Mouse (Mus musculus): ENCODE measurements around the gene Lsamp.
"Not testable (repeated sequence)": the region's sequence is repeated elsewhere in the genome, so short reads cannot be mapped to it uniquely, and the experiment has no call there.

Lsamp gene

DNA sequence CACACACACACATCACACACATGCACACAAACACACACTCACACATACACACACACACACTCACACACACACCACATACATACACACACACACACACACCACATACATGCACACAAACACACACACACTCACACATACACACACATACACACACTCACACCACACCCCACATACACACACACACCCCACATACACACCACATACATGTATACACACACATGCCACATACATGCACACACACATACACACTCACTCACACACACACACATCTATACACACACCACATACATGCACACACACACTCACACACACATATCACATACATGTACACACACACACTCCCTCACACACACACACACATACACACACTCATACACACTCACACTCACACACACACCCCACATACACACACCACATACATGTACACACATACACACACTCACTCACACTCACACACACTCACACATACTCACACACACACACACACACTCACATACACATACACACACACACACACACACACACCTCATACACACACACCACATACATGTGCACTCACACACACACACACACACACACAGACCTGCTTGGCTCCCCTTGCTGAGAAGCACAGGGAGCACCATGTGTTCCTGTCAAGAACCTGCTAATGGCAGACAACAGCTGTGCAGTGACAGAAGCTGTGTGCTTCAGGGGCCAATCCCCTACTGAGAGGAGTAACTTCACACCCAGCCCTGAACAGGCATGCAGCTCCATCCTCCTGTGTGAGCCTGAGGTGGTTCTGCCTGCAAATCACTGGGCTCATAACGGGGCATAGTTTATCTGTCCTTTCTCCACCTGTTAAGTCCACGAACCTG, 1990.9 kb downstream of the Lsamp start:
- DNase-seq: no peak

DNA sequence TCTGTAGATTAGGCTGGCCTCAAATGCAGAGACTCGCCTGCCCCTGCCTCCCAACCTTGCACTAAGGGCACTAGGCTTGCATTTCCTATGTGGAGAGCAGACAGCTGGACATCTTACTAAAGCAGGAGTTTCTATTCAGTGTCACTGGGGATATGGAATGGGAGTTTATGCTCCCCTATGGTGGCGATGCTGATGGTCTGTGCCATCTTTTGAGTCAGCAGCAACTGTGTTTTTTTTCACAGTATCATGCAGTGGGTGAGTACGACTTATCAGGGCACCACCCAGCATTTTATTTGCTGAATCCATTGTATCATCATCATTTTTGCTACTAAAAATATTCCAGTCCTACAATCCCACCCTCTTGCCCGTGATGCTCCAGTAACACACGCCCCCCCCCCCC, 1992.7 kb downstream of the Lsamp start:
- no peak for DNase-seq

- DNase-seq: no peak
These were observed 2012.8 kb downstream of the Lsamp start for GRCm38 (mm10) chr16:41996956-41997355.

DNA sequence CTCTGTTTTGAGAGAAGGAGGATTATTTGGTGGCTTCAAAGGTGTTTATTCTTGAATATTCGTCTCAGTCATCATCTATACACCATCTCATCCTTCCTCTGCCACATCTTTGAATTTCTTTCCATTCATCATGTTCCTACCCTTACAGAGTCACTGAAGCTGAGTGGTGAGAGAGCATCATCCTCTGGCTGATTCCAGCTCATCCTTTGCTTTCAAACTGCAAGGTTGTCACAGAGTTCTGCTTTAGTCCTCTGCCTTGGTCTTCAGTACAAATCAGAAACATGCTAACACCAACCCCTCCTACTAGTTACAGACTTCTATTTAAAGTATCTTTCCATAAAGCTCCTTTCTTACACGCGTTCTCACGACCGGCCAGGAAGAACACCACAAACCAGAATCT, 2018.8 kb downstream of the Lsamp start:
- DNase-seq: no peak

DNA sequence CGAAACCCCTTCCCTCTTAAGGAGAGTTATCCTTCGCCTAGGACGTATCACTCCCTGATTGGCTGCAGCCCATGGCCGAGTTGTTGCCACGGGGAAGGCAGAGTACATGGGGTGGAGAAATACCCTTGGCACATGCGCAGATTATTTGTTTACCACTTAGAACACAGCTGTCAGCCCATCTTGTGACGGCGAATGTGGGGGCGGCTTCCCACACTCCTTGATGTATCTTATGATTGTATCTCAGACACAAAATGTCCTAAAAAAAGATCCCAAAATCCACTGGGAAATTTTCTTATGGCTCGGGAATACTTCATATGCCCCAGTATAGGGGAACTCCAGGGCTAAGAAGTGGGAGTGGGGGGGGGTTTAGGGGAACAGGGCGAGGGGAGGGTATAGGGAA, 2019.3 kb downstream of the Lsamp start:
- not testable (repeated sequence) for DNase-seq

- no peak for DNase-seq
These were observed 2020.0 kb downstream of the Lsamp start for GRCm38 (mm10) chr16:42004166-42004565.

GRCm38 (mm10) chr16:42014937-42015336, 2030.8 kb downstream of the Lsamp start:
- DNase-seq: no peak

GRCm38 (mm10) chr16:42015443-42015842, 2031.3 kb downstream of the Lsamp start:
- DNase-seq: no peak

GRCm38 (mm10) chr16:42016791-42017643, 2032.9 kb downstream of the Lsamp start:
- DNase-seq: peak; percentile 94

DNA sequence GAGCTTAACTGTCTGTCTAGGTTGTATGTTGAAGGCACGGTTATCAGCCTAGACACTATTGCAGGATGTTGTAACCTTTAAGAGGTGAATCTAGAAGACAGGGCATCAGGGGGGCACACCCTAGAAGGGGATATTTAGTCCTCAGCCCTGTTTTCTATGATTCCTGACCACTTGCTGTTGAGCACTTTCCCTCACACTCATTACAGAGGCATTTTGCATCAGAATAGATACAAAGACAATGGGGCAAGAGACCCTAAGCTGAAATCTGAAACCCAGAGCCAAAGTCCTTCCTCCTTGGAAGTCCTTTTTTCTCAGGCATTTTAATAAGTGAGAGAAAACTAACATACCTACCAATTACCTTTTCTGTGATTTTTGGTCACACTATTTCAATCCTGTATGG, 2038.4 kb downstream of the Lsamp start:
- DNase-seq: no peak

GRCm38 (mm10) chr16:42032030-42032429, 2047.9 kb downstream of the Lsamp start:
- no peak for DNase-seq

GRCm38 (mm10) chr16:42033449-42033848, 2049.3 kb downstream of the Lsamp start:
- no peak for DNase-seq

GRCm38 (mm10) chr16:42048138-42048537, 2064.0 kb downstream of the Lsamp start:
- DNase-seq: no peak

- no peak for DNase-seq
These were observed 2075.8 kb downstream of the Lsamp start for GRCm38 (mm10) chr16:42059927-42060326.

- DNase-seq: peak; percentile 23
These were observed 2090.2 kb downstream of the Lsamp start for GRCm38 (mm10) chr16:42074325-42074724.

DNA sequence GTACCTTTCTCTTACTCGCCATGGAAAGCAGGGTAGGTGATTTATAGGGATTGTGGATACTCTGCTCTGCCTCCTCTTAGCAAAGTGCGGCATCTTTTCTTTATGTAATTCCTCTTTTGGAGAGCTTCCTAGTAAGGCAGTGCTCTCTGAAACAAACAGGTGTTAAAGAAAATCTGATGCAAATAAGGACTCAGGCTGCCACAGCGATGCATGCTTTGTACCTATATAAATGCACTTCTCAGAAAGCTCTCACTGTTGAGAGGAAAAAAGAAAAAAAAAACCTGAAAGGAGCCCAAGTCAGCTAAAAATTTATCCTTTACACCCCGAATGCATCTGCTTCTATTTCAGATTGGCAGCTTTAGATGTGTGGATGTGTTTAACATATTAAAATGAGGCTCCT, 2095.4 kb downstream of the Lsamp start:
- DNase-seq: no peak

GRCm38 (mm10) chr16:42081611-42082010, 2097.4 kb downstream of the Lsamp start:
- no peak for DNase-seq

GRCm38 (mm10) chr16:42097510-42097909, 2113.3 kb downstream of the Lsamp start:
- DNase-seq: no peak

- no peak for DNase-seq
These were observed 2118.0 kb downstream of the Lsamp start for GRCm38 (mm10) chr16:42102186-42102585.

- DNase-seq: peak; percentile 23
These were observed 2118.5 kb downstream of the Lsamp start for GRCm38 (mm10) chr16:42102635-42103034.

- no peak for DNase-seq
These were observed 2128.1 kb downstream of the Lsamp start for GRCm38 (mm10) chr16:42112251-42112650.

DNA sequence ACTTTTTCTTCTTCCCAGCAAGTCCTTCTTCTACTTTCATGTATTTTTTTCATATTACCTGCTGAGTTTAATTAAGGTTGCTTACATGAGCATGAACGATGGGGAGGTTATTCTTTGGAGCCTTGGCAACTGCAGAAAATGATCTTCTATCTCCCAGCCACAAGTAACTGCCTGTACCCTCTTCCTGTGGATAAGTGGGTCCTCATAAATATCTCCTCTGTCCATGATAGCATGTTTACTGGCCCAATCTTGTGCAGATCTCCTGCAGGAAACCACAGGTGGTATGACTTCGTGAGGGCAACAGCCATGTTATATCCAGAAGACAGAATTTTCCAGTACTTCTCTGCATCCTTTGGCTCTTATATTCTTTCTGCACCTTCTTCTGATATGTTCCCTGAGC, 2129.1 kb downstream of the Lsamp start:
- DNase-seq: no peak

GRCm38 (mm10) chr16:42121788-42122187, 2137.6 kb downstream of the Lsamp start:
- DNase-seq: peak; percentile 47

DNA sequence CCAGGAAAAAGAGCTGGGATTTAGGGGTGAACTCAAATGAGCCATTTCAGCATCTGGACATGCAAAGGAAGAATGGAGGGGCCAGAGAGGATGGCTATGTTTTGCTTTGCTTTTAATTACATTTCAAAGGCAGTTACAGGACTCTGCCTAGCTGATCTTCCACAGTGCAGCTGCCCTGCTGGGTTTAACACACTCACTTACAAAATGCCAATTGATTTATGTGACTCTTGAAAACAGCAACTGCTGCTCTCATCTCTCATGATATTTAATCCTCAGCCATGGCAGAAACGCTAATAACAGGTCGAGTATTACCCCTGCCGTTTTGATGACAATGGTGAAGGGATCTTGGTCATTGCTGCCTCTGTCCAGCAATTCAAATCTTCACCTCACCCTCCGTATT, 2139.7 kb downstream of the Lsamp start:
- DNase-seq: no peak

Data from cerebellum, adult 11 months (tissue).